Mouse (Mus musculus) forebrain, embryonic 11.5 days (tissue): ENCODE results near the gene Ttc28. TPM values are rescaled to one million over a fixed set of nuclear protein-coding genes. Genes with fewer than 3 reads are reported as not detected.

Experiments
- ATAC-seq: fragments of 200-750 bp; cut with Nextera tagmentation; replicated peaks from 2 replicates; pipeline ENCODE4 v1.8.0; 2017; ENCODE audit warnings: moderate TSS enrichment; ENCODE audit not compliant: low FRiP score
- DNase-seq: peaks from one replicate; pipeline ENCODE4 v3.0.0-alpha.2; 2017; ENCODE audit warnings: low spot score
- H3K27ac ChIP-seq: fragments of 300-500 bp; sonication (generic); 2 replicates; pipeline ENCODE4 v1.5.1; 2014; ENCODE audit warnings: low read depth, low read length
- H3K27me3 ChIP-seq: fragments of 300-500 bp; sonication (generic); 2 replicates; pipeline ENCODE4 v1.6.1; 2014; ENCODE audit warnings: mild to moderate bottlenecking, low read length, mixed read lengths; ENCODE audit not compliant: control insufficient read depth, insufficient read depth
- H3K36me3 ChIP-seq: fragments of 300-500 bp; sonication (generic); 2 replicates; pipeline ENCODE4 v1.6.1; 2014; ENCODE audit warnings: mild to moderate bottlenecking, low read length, moderate library complexity, mixed read lengths; ENCODE audit not compliant: control insufficient read depth, insufficient read depth
- H3K4me1 ChIP-seq: fragments of 300-500 bp; sonication (generic); replicated peaks from 2 replicates; pipeline ENCODE4 v1.6.1; 2014; ENCODE audit warnings: low read length, mixed read lengths; ENCODE audit not compliant: control insufficient read depth, insufficient read depth
- H3K4me2 ChIP-seq: fragments of 300-500 bp; sonication (generic); 2 replicates; pipeline ENCODE4 v1.6.1; 2014; ENCODE audit warnings: low read depth, mild to moderate bottlenecking, low read length, moderate library complexity, mixed read lengths; ENCODE audit not compliant: severe bottlenecking
- H3K4me3 ChIP-seq: fragments of 300-500 bp; sonication (generic); 2 replicates; pipeline ENCODE4 v1.5.1; 2014; ENCODE audit warnings: low read depth, low read length
- H3K9ac ChIP-seq: fragments of 300-500 bp; sonication (generic); 2 replicates; pipeline ENCODE4 v1.6.1; 2014; ENCODE audit warnings: low read length
- H3K9me3 ChIP-seq: fragments of 300-500 bp; sonication (generic); 2 replicates; pipeline ENCODE4 v1.6.1; 2016; ENCODE audit warnings: low read length, mixed read lengths; ENCODE audit not compliant: control insufficient read depth
- WGBS: fragments of 180-500 bp; shearing (Covaris S2); extraction: QIAGEN DNeasy Blood & Tissue Kit; methylation state at CpG from one replicate; pipeline ENCODE4 v1.1.7; 2014; 5-methylcytosine and 5-hydroxymethylcytosine counted together
- polyA plus RNA-seq: library from polyadenylated mRNA; unstranded; fragments of >200 nt; fragmentation: Nextera tagmentation; extraction: Ambion mirVana; gene quantifications from 2 replicates; pipeline ENCODE4 v1.2.1, GENCODE M21; 2014

The Ttc28 gene
- polyA plus RNA-seq, 1 experiment from 2014 or later, result 19.9 TPM

GRCm38 (mm10) chr5:111137742-111138141 is 258.1 kb downstream of the Ttc28 start:
- H3K4me1 ChIP-seq, result peaks cover 16% of the 10 kb centered on the region
- no peak overlapping the region for H3K9ac ChIP-seq
- H3K27ac ChIP-seq, result no peak overlapping the region
- H3K9me3 ChIP-seq, result no peaks in the 10 kb centered on the region
- DNase-seq, result no peak
- H3K36me3 ChIP-seq, result no peaks in the 10 kb centered on the region
- no peaks in the 10 kb centered on the region for H3K27me3 ChIP-seq
- WGBS, result 45% methylated on average over 13 of the region's 13 CpGs
- no peak overlapping the region for H3K4me2 ChIP-seq
- no peak overlapping the region for H3K4me3 ChIP-seq
- ATAC-seq, result no peak

GRCm38 (mm10) chr5:111138239-111138833 is 258.7 kb downstream of the Ttc28 start:
- Histone ChIP-seq H3K9ac (no peak overlapping the region; the same call in 1 of the 2 replicates), H3K9me3 (no peaks in the 10 kb centered on the region), H3K27me3 (no peaks in the 10 kb centered on the region), H3K4me1 (peaks cover 16% of the 10 kb centered on the region), H3K36me3 (no peaks in the 10 kb centered on the region), H3K4me2 (no peak overlapping the region), H3K27ac (no peak overlapping the region), H3K4me3 (no peak overlapping the region)
- DNase-seq (no peak), ATAC-seq (no peak)
- WGBS, result 58% methylated on average over 11 of the region's 11 CpGs

GRCm38 (mm10) chr5:111138927-111139565 is 259.4 kb downstream of the Ttc28 start:
- no peak overlapping the region for H3K4me3 ChIP-seq
- H3K27me3 ChIP-seq, result no peaks in the 10 kb centered on the region
- no peak overlapping the region for H3K27ac ChIP-seq
- DNase-seq (no peak), ATAC-seq (no peak)
- no peak overlapping the region for H3K4me2 ChIP-seq
- peaks cover 16% of the 10 kb centered on the region for H3K4me1 ChIP-seq
- H3K9me3 ChIP-seq, result no peaks in the 10 kb centered on the region
- no peak overlapping the region for H3K9ac ChIP-seq
- H3K36me3 ChIP-seq, result no peaks in the 10 kb centered on the region
- 82% methylated on average over 7 of the region's 7 CpGs for WGBS

GRCm38 (mm10) chr5:111139622-111140021 is 260.0 kb downstream of the Ttc28 start:
- Histone ChIP-seq H3K36me3 (no peaks in the 10 kb centered on the region), H3K4me1 (peaks cover 16% of the 10 kb centered on the region), H3K9me3 (no peaks in the 10 kb centered on the region), H3K27me3 (no peaks in the 10 kb centered on the region), H3K9ac (no peak overlapping the region), H3K27ac (no peak overlapping the region), H3K4me2 (no peak overlapping the region), H3K4me3 (no peak overlapping the region)
- ATAC-seq (no peak), DNase-seq (no peak)
- WGBS, result 78% methylated on average over 14 of the region's 14 CpGs

- H3K9ac ChIP-seq, result no peak overlapping the region
- no peaks in the 10 kb centered on the region for H3K36me3 ChIP-seq
- H3K27ac ChIP-seq, result no peak overlapping the region
- no peaks in the 10 kb centered on the region for H3K9me3 ChIP-seq
- H3K4me1 ChIP-seq, result peaks cover 16% of the 10 kb centered on the region
- DNase-seq (no peak), ATAC-seq (no peak)
- WGBS, result 73% methylated on average over 20 of the region's 20 CpGs
- H3K27me3 ChIP-seq, result no peaks in the 10 kb centered on the region
- H3K4me2 ChIP-seq, result no peak overlapping the region
- no peak overlapping the region for H3K4me3 ChIP-seq
Measured at GRCm38 (mm10) chr5:111141139-111141885, 261.7 kb downstream of the Ttc28 start.

GRCm38 (mm10) chr5:111142837-111143236 is 263.2 kb downstream of the Ttc28 start:
- no peak overlapping the region for H3K9ac ChIP-seq
- H3K4me1 ChIP-seq, result peaks cover 3% of the 10 kb centered on the region; the same call in 1 of the 2 replicates
- no peak for ATAC-seq
- H3K36me3 ChIP-seq, result no peaks in the 10 kb centered on the region
- H3K27ac ChIP-seq, result no peak overlapping the region
- H3K27me3 ChIP-seq, result no peaks in the 10 kb centered on the region
- WGBS, result 79% methylated on average over 4 of the region's 4 CpGs
- no peaks in the 10 kb centered on the region for H3K9me3 ChIP-seq
- H3K4me3 ChIP-seq, result no peak overlapping the region
- no peak overlapping the region for H3K4me2 ChIP-seq
- no peak for DNase-seq

- Histone ChIP-seq H3K9me3 (no peaks in the 10 kb centered on the region), H3K9ac (no peak overlapping the region), H3K27ac (no peak overlapping the region), H3K4me3 (no peak overlapping the region), H3K36me3 (no peaks in the 10 kb centered on the region), H3K4me1 (no peaks in the 10 kb centered on the region), H3K27me3 (no peaks in the 10 kb centered on the region), H3K4me2 (no peak overlapping the region)
- DNase-seq, result no peak
- 94% methylated on average over 7 of the region's 7 CpGs for WGBS
- no peak for ATAC-seq
Measured at GRCm38 (mm10) chr5:111144411-111144810, 264.8 kb downstream of the Ttc28 start.

- H3K4me2 ChIP-seq, result no peak overlapping the region
- no peaks in the 10 kb centered on the region for H3K36me3 ChIP-seq
- 92% methylated on average over 14 of the region's 14 CpGs for WGBS
- no peak overlapping the region for H3K27ac ChIP-seq
- peaks cover 12% of the 10 kb centered on the region; the same call in 1 of the 2 replicates for H3K4me1 ChIP-seq
- no peaks in the 10 kb centered on the region for H3K9me3 ChIP-seq
- no peak overlapping the region for H3K4me3 ChIP-seq
- DNase-seq, result no peak
- ATAC-seq, result no peak
- no peaks in the 10 kb centered on the region for H3K27me3 ChIP-seq
- no peak overlapping the region for H3K9ac ChIP-seq
Measured at GRCm38 (mm10) chr5:111150581-111150980, 271.0 kb downstream of the Ttc28 start.
